Mouse (Mus musculus): ENCODE measurements around the gene Mtmr11. TPM values are rescaled to one million over a fixed set of nuclear protein-coding genes. Genes with fewer than 3 reads are reported as not detected.

Gene Mtmr11
- total and polyA plus RNA-seq, 3 experiments, result 0.81 to 2.5 (median 0.83) TPM

DNA sequence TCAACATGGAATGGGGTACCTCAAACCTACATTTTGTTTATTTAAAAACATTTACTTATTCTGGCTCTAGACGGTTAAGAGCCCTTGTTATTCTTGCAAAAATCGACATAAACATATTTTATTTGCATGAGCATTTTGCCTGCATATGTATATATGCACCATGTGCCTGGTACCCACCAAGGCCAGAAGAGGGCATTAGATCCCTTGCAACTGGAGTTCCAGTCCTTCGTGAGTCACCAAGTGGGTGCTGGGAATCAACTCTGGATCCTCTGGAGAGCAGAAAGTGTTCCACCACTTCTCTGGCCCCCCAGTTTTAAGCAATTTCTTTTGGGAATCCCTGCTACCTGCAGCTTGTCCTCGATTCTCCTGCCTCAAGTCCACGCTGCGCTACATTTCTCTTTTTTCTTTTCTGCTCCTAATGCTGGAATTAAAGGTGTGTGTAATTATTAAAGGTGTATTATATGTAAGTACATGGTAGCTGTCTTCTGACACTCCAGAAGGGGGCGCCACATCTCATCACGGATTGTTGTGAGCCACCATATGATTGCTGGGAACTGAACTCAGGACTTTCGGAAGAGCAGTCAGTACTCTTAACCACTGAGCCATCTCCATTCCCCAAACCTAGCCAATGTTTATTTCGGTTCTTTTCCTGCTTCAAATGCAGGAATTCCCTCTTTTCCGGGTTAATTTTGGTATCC lies 34.0 kb downstream of the Mtmr11 start:
- Histone ChIP-seq H3K9ac (ENCODE audit: insufficient read depth, low read depth) (no peak overlapping the region), H3K9me3 (replicated peaks; ENCODE audit: low read length) (peaks cover 8% of the 10 kb centered on the region), H3K4me1 (ENCODE audit: control insufficient read depth in 1 of 2, insufficient read depth in 2 of 2) (peaks cover 7 to 21% of the 10 kb centered on the region in 2 experiments), H3K27me3 (replicated peaks) (no peaks in the 10 kb centered on the region), H3K4me2 (ENCODE audit: insufficient read depth, low read depth, poor library complexity, severe bottlenecking) (no peak overlapping the region), H3K36me3 (replicated peaks in 1 of 2; ENCODE audit: control insufficient read depth in 1 of 2, insufficient read depth in 1 of 2, low read length in 1 of 2) (peaks cover 6 to 50% of the 10 kb centered on the region in 2 experiments), H3K79me2 (replicated peaks; ENCODE audit: control insufficient read depth, extremely low read depth, insufficient read depth, poor library complexity, severe bottlenecking) (no peaks in the 10 kb centered on the region), H3K4me3 (replicated peaks in 1 of 3; ENCODE audit: low read depth in 2 of 3, low read length in 2 of 3, poor library complexity in 1 of 3) (no peak overlapping the region), H3K27ac (ENCODE audit: insufficient read depth, low read depth) (no peak overlapping the region)
- TF ChIP-seq ELF1 (IDR thresholded peaks at IDR 0.05; ENCODE audit: low read depth, low read length) (no peak), CTCF (conservative IDR thresholded peaks at IDR 0.05 in 1 of 2, IDR thresholded peaks at IDR 0.05 in 1 of 2; ENCODE audit: low read depth in 2 of 2, low read length in 2 of 2) (peak in 1 of 2 experiments; percentile 22; a peak in 2 of 4 replicates), ZC3H11A (IDR thresholded peaks at IDR 0.05; ENCODE audit: low read depth, low read length) (no peak)
- dilution Hi-C loops (cut with MboI; ENCODE audit: extremely low pct_ligation_motif_present, extremely low pct_unique_long_range_greater_than_20kb, low sequenced_read_pairs) (no loop called here), in situ Hi-C loops (cut with MboI; ENCODE audit: low pct_ligation_motif_present, low pct_unique_long_range_greater_than_20kb, low sequenced_read_pairs) (no loop called here)
- DNase-seq (ENCODE audit: extremely low read depth), result no peak

DNA sequence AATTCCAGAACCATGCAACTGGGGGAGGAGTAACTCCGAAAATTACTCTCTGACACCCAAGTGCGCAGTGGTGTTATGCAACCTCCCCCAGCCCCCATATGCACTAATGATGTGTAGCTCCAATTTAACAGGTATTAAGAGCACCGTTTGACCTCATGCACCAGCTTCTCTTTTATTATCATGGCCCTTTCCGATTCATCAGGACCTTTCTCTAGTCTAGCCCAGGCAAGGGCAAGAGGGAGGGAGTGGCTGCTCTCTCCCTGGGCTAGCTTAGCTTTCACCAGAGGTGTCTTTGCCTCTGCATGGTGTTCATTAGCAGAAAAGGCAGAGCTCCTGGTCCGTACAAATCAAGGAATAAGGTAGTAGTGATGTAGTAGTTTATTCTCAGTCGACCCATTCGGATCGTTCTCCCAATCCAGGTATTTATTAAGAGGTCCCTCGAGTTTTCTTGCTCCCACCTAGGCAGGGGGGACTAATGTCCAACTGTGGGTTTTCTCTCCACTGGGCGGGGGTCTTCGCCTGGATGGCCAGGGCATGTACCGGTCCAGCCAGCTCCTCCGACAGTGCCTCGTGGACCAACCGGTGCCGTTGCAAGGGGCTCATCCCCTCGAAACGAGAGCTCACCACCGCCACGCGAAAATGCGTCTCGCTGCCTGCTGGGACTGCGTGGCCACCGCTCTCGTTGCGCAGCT lies 34.8 kb downstream of the Mtmr11 start:
- TF ChIP-seq SIN3A (IDR thresholded peaks at IDR 0.05; ENCODE audit: low read length) (no peak), JUND (conservative IDR thresholded peaks at IDR 0.05; ENCODE audit: low read depth, low read length) (no peak), E2F4 (IDR thresholded peaks at IDR 0.05; ENCODE audit: insufficient replicate concordance, low read depth, low read length) (no peak), POLR2A (IDR thresholded peaks at IDR 0.05; ENCODE audit: low read depth, low read length) (no peak), HCFC1 (IDR thresholded peaks at IDR 0.05; ENCODE audit: low read depth, low read length) (no peak), RAD21 (IDR thresholded peaks at IDR 0.05; ENCODE audit: low read depth, low read length) (no peak), MAFK (IDR thresholded peaks at IDR 0.05; ENCODE audit: insufficient replicate concordance, low read length) (no peak), MYC (IDR thresholded peaks at IDR 0.05; ENCODE audit: low read depth, low read length) (no peak), CHD1 (IDR thresholded peaks at IDR 0.05; ENCODE audit: low read depth, low read length) (no peak)

More for the DNA sequence above, 34.8 kb downstream of the Mtmr11 start:
- dilution Hi-C loops (cut with MboI; ENCODE audit: extremely low pct_ligation_motif_present, extremely low pct_unique_long_range_greater_than_20kb, low sequenced_read_pairs), result no loop called here
- H3K4me1 ChIP-seq (ENCODE audit: control insufficient read depth in 1 of 2, insufficient read depth in 2 of 2), result peaks cover 7 to 21% of the 10 kb centered on the region in 2 experiments
- no peaks in the 10 kb centered on the region for H3K27me3 ChIP-seq (replicated peaks)
- H3K79me2 ChIP-seq (replicated peaks; ENCODE audit: control insufficient read depth, extremely low read depth, insufficient read depth, poor library complexity, severe bottlenecking), result no peaks in the 10 kb centered on the region
- H3K9me3 ChIP-seq (replicated peaks; ENCODE audit: low read length), result peaks cover 8% of the 10 kb centered on the region
- DNase-seq (ENCODE audit: extremely low read depth), result no peak
- peaks cover 6 to 44% of the 10 kb centered on the region in 2 experiments for H3K36me3 ChIP-seq (replicated peaks in 1 of 2; ENCODE audit: control insufficient read depth in 1 of 2, insufficient read depth in 1 of 2, low read length in 1 of 2)
- peak overlapping the region; percentile 70; the same call in 1 of the 2 replicates for H3K9ac ChIP-seq (ENCODE audit: insufficient read depth, low read depth)
- H3K4me3 ChIP-seq (replicated peaks in 1 of 3; ENCODE audit: low read depth in 2 of 3, low read length in 2 of 3, poor library complexity in 1 of 3), result peak overlapping the region; percentile 51 to 66 (median 65)
- H3K27ac ChIP-seq (ENCODE audit: insufficient read depth, low read depth), result no peak overlapping the region; the same call in 1 of the 2 replicates
- H3K4me2 ChIP-seq (ENCODE audit: insufficient read depth, low read depth, poor library complexity, severe bottlenecking), result peak overlapping the region; percentile 34
- in situ Hi-C loops (cut with MboI; ENCODE audit: low pct_ligation_motif_present, low pct_unique_long_range_greater_than_20kb, low sequenced_read_pairs), result no loop called here

Measured in CH12.LX (cell line).